Mouse (Mus musculus) lung, adult 2 months (tissue): ENCODE measurements around the gene Abo. TPM values are rescaled to one million over a fixed set of nuclear protein-coding genes. Genes with fewer than 3 reads are reported as not detected.

Source experiments
- DNase-seq: peaks from one replicate; pipeline ENCODE4 v3.0.0; 2022
- H3K4me1 ChIP-seq: fragments of 200-500 bp; 2 replicates; pipeline ENCODE4 v1.6.1; 2011; ENCODE audit warnings: low read length; ENCODE audit not compliant: control insufficient read depth, insufficient read depth
- H3K4me3 ChIP-seq: fragments of 200-500 bp; replicated peaks from 2 replicates; pipeline ENCODE3; 2011; ENCODE audit warnings: low read depth, mild to moderate bottlenecking, control low read depth, low read length; ENCODE audit errors: extremely low read depth
- CTCF ChIP-seq: fragments of 200-500 bp; IDR thresholded peaks from 2 replicates; pipeline ENCODE4 v1.5.1; 2011; ENCODE audit warnings: mild to moderate bottlenecking, low read length, control low read depth; ENCODE audit not compliant: insufficient read depth
- POLR2A ChIP-seq: fragments of 200-500 bp; IDR thresholded peaks from 2 replicates; pipeline ENCODE4 v1.6.1; 2011; ENCODE audit warnings: low read depth, mild to moderate bottlenecking, control low read depth, low read length, borderline replicate concordance; ENCODE audit errors: extremely low read depth
- WGBS: fragments of 180-500 bp; shearing (Covaris S2); methylation state at CpG from one replicate; pipeline ENCODE4 v1.1.7; 2018; 5-methylcytosine and 5-hydroxymethylcytosine counted together
- polyA plus RNA-seq: library from polyadenylated mRNA; depleted of rRNA; stranded (reverse); fragments of >200 nt; gene quantifications from 2 replicates; pipeline ENCODE4 v1.2.3, GENCODE M21; 2012; rRNA removed

The Abo gene
- 1.0 TPM in 1 of 2 replicates, not detected in the other for polyA plus RNA-seq

DNA sequence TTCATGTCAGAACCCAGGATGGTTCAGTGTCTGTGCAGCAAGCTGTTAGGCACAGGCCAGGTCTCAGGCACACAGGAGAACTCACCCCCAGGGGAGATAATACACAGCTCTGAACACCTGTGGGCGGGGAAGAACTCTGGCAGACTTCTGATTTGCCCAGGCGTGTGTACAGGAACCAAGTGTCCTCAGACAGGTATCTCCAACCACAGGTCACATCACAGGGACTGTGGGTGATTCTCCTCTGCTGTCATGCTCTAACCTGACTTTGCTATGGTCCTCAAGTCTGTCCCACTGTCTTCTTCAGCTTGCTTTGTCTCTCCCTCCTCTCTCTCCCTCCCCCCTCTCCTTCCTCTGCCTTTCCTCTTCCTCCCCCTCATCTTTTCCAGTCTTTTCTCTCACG lies at the start of gene Abo:
TSS of gene Abo (minus strand) at position 101 of the 400 bp plus-strand sequence.
- WGBS, result 48% methylated on average over 3 of the region's 3 CpGs
- TF ChIP-seq POLR2A (no peak), CTCF (no peak)
- DNase-seq, result no peak
- no peak within 1 kb of the TSS for H3K4me3 ChIP-seq
- H3K4me1 ChIP-seq, result no peaks in the 10 kb centered on the region

DNA sequence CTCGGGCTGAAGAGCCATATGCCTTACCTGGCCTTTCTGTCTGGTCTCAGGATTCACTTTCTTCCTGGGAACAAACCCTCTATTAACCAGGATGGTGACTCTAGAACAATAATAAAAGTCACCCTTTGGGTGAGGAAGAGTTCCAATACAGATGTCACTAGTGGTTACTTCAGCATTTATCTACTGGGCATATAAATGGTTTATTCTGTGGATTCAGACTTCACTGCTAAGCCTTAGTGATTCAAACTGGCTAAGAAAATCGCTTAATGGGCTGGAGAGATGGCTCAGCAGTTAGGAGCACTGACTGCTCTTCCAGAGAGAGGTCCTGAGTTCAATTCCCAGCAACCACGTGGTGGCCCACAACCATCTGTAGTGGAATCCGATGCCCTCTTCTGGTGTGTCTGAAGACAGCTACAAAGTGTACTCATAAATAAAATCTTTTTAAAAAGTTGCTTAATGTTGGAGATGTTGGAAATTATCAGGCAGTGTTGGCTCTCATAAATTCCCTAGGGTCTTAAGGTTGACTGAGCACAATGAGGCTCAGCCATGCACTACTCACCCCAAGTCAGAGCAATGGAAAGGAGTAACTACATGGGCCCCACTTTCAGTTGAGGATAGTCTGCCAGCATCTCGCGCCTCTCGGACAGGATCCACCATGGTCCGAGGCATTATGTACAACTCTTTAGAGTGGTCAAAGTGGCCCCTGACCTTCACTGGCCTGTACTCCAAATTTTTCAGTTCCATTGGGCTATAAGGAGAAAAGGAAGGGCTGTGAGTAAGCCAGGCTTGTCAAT lies 49.6 kb upstream of the Abo start:
- TF ChIP-seq CTCF (no peak), POLR2A (no peak)
- Histone ChIP-seq H3K4me1 (peaks cover 13% of the 10 kb centered on the region), H3K4me3 (no peak overlapping the region)
- no peak for DNase-seq
- 61% methylated on average over 8 of the region's 8 CpGs for WGBS

DNA sequence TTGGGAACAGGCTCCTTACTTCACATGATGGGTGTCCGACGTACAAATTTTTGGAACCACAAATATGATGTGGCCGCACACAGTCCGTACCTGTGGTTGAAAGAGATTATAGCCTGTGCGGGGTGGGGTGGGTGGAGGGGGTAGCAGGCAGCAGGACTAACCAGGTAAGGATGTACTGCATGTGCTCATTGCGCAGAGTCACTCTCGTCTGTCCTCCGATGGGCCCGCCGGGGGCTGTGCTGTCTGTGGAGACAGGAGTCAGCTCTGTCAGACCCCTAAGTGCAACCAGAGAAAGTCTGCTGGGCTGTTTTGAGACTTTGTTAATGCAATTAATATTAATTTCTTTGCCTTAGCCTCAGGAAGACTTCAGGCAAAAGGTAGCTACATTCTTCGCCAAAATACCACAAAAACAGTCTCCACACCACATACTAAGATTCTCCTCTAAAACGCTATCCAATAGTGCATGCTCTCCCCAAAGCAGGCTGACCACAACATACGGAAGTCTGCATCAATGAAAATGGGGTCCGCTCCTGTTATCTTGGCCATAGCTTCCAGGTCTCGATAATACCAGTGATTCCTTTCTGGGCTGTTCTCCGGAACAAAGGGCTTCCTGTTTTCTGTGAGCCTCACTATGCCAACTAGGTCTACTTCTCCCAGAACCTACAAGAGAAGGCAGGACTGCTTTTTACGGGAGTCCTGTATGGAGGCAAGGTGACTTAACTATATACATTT lies 48.8 kb upstream of the Abo start:
- no peak for DNase-seq
- Histone ChIP-seq H3K4me1 (peaks cover 16% of the 10 kb centered on the region), H3K4me3 (no peak overlapping the region)
- WGBS, result 75% methylated on average over 17 of the region's 17 CpGs
- no peak for TF ChIP-seq CTCF
- TF ChIP-seq POLR2A, result no peak

DNA sequence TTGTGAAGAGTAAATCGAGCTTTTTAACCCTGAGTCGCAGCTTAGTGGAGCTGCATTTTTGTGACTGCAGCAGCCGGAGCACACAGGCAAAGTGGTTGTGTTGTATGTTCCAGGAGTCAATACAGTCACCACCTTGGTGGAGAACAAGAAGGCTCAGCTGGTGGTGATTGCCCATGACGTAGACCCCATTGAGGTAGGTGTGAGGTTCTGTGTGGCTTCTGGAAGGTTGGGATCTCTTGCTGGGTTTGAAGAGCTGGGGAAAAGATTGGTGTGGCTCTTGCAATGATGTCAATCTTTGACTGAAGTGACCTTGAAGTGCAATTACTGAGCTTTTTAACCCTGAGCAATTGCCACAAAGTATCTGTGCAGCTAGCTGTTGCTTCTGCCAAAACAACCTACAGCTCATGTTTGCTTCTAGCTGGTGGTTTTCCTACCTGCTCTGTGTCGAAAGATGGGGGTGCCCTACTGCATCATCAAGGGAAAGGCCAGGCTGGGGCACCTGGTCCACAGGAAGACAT lies 47.5 kb upstream of the Abo start:
- Histone ChIP-seq H3K4me3 (no peak overlapping the region), H3K4me1 (peaks cover 19% of the 10 kb centered on the region)
- 59% methylated on average over 5 of the region's 5 CpGs for WGBS
- DNase-seq, result no peak
- TF ChIP-seq POLR2A, result no peak
- no peak for TF ChIP-seq CTCF

DNA sequence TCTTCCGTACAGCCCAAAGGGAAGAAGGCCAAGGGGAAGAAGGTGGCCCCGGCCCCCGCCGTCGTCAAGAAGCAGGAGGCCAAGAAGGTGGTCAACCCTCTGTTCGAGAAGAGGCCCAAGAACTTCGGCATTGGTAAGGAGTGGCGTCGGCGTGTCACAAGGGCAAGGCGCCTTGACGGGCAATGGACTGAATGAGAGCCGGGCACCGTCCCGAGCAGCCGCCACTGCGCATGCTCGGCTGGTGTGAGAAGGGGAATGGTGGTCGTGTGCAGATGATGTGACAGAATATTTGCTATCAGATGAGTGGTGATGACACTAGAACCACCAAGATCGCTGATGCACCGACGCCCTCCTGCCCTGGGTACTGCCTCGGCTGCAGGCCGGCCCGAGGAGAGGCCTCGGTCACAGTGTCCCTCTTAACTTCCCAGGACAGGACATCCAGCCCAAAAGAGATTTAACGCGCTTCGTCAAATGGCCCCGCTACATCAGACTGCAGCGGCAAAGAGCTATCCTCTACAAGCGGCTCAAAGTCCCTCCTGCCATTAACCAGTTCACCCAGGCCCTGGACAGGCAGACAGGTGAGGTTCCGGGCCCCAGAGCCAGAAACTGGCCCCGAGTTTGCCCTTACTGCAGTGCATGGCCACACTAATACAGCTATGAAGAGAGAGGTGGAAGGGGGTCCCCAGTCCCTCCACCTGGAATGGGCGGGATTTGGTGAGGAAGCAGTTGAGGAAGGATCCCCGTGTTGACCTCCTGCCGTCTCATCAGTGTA lies 46.4 kb upstream of the Abo start:
- DNase-seq, result no peak
- TF ChIP-seq CTCF, result no peak
- TF ChIP-seq POLR2A, result no peak
- WGBS, result under 1% methylated on average over 37 of the region's 37 CpGs
- Histone ChIP-seq H3K4me1 (peaks cover 12% of the 10 kb centered on the region), H3K4me3 (peak overlapping the region; percentile 88)

DNA sequence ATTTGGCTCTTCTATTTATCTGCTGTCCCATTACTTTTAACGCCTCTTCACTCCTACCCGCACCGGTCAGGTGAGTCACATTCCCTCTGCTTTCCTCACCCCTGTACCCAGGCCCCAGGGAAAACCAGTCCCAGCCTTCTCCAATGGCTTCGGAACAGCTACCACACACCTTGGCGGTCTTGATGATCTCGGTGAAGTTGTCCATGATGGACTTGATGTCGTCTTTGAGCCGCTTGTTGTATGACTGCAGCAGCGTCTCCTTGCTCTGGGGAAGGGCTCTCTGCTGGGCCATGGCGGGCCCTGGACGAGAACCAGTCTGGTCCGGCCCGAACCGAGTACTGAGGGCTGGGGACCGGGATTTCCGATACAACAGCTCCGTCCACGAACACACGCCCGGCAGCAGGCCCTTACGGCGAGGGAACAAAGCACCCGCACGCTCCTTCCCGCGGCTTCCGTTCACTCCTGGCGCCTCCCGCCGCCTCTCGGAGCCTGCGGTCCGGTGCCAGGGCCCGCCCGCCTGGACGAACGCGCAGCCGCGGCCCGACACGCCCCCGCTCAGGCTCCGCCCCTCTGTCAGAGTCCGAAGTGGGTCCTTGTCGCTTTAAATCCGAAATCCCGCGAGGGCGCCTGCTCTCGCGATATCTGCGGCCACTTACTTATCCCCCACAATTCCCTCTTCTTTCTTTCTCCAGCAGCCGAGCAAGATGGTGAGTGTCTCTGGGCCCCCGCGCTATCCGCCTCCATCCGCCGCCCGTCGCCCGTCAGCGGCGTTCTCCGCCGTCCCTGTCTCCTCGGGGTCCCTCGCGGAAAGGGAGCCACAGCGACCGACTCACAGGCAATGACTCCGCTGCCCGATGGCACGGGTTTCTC lies 45.6 kb upstream of the Abo start, which contains the start of the genes Med22 and Rpl7a:
TSS of gene Med22 (minus strand) at position 554 of the 870 bp plus-strand sequence.
TSS of gene Rpl7a (plus strand) at position 641 of the 870 bp plus-strand sequence.
- TF ChIP-seq POLR2A, result peak; percentile 89
- no peak for TF ChIP-seq CTCF
- under 1% methylated on average over 73 of the region's 74 CpGs for whole genome bisulfite sequencing
- peak; percentile 100 for DNase-seq
- Histone ChIP-seq H3K4me1 (peaks cover 12% of the 10 kb centered on the region), H3K4me3 (peak within 1 kb of the TSS; percentile 88)

DNA sequence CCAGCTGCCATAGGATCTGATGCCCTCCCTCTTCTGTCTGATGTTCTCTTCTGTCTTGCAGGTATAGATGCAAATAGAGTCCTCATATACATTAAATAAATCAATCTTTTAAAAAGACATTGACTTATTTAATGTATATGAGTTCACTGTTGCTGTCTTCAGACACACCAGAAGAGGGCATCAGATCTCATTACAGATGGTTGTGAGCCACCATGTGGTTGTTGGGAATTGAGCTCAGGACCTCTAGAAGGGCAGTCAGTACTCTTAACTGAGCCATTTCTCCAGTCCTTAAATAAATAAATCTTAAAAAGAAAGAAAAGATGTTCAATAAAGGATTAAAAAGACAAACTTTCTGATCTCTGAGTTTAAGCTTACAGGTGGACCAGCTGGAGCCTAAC lies 44.6 kb upstream of the Abo start:
- peaks cover 12% of the 10 kb centered on the region for H3K4me1 ChIP-seq
- TF ChIP-seq POLR2A (no peak), CTCF (no peak)
- no peak overlapping the region for H3K4me3 ChIP-seq
- no peak for DNase-seq

DNA sequence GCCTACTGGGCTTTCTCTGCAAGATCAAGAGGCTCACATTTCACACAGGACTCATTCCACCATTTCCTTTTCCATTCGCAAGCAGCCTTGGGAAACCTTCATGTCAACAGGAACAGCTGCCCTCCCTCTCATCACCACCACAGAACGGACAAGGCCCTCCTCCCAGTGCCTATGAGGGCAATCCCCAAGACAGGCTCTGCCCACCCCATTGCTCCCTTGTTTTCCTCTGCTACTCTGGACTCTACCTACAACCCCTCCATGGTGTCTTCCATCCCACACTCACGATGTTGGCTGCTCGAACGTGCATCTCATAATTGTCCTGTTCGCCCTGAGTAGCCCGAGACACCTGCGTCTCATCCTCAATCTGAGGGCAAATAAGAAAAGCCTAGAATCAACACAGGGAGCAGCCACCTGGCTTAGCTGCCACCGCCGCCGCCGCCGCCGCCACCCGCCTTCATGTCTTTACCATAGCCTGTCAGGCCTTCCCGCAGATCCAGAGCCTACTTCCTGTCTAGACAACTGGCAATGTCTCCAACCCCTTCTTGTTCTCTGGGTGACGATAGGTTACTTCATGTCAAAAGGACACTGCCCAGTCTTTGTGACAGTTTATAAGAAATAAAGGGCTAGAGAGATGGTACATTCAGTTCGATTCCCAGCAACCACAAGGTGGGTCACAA lies 44.1 kb upstream of the Abo start:
- peaks cover 12% of the 10 kb centered on the region for H3K4me1 ChIP-seq
- 62% methylated on average over 18 of the region's 18 CpGs for WGBS
- TF ChIP-seq CTCF (no peak), POLR2A (no peak)
- no peak for DNase-seq
- no peak overlapping the region for H3K4me3 ChIP-seq

DNA sequence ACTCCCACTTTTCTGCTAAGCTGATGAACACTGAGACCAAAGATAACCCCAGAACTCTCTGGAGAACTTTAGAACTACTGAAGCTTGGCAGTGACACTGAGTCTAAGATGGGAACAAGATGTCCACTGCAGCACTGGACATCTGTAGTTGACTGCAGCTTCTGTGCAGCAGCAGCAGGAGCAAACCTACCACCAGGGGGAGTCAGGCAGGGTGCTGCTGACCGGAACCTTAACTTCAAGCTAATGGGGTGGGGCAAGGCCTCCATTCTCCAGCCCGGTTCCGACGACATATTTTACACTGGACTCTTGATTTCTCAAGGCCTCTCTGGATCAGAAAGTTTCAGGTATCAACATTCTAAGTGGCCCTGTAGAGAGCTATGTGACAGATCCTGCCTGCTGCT lies 42.3 kb upstream of the Abo start:
- peak; percentile 37 for DNase-seq
- Histone ChIP-seq H3K4me3 (no peak overlapping the region), H3K4me1 (peaks cover 18% of the 10 kb centered on the region)
- WGBS, result 22% methylated on average over 4 of the region's 4 CpGs
- TF ChIP-seq CTCF, result peak; percentile 82
- no peak for TF ChIP-seq POLR2A
